ENCODE assay signal across 10 mouse cellular contexts in genomic region chr13:112835113-112835512, GRCm38 (mm10). TPM values are rescaled to one million over a fixed set of nuclear protein-coding genes. Genes with fewer than 3 reads are reported as not detected.
A peak's percentile ranks its signal among the peaks of the same experiment; 100 is the strongest.
DNase-seq lines count a peak whose midpoint lies in the region; ATAC-seq lines count a peak whose summit lies in the region.
"Had no signal": no experiment of that assay in that cellular context is flagged by ENCODE, and none has a peak within 500 bp of the region (broad histone marks: within the 10 kb centered on the region; RNA-seq: fewer than 3 reads in every experiment).

No protein-coding gene starts in this region.

- H3K4me3 ChIP-seq in hindbrain, embryonic 10.5 days = no peak overlapping the region
- H3K4me3 ChIP-seq in hindbrain, embryonic 12.5 days = no peak overlapping the region
- H3K4me3 ChIP-seq in heart, embryonic 16.5 days (ENCODE audit: low read length) = peak overlapping the region; percentile 10; the same call in 1 of the 2 replicates
- H3K4me3 ChIP-seq in midbrain, embryonic 10.5 days = peak overlapping the region; percentile 14; the same call in 1 of the 2 replicates
- H3K4me3 ChIP-seq: erythroblast, embryonic 14.5 days; myocyte had no signal

- no peaks in the 10 kb centered on the region for H3K9me3 ChIP-seq in hindbrain, embryonic 10.5 days
- H3K9me3 ChIP-seq in hindbrain, embryonic 12.5 days (replicated peaks) = no peaks in the 10 kb centered on the region
- H3K9me3 ChIP-seq in heart, embryonic 16.5 days (replicated peaks; ENCODE audit: control insufficient read depth, low read length) = no peaks in the 10 kb centered on the region
- H3K9me3 ChIP-seq in midbrain, embryonic 10.5 days (replicated peaks) = no peaks in the 10 kb centered on the region

- WGBS in hindbrain, embryonic 10.5 days = 25% methylated on average over 12 of the region's 12 CpGs
- 36% methylated on average over 12 of the region's 12 CpGs for WGBS in hindbrain, embryonic 12.5 days
- WGBS in heart, embryonic 16.5 days = 23% methylated on average over 12 of the region's 12 CpGs
- WGBS in midbrain, embryonic 10.5 days = 35% methylated on average over 12 of the region's 12 CpGs

- no peaks in the 10 kb centered on the region for H3K36me3 ChIP-seq in hindbrain, embryonic 10.5 days
- H3K36me3 ChIP-seq in hindbrain, embryonic 12.5 days = no peaks in the 10 kb centered on the region
- no peaks in the 10 kb centered on the region for H3K36me3 ChIP-seq in heart, embryonic 16.5 days (ENCODE audit: control insufficient read depth, insufficient read depth)
- H3K36me3 ChIP-seq in midbrain, embryonic 10.5 days = no peaks in the 10 kb centered on the region

- ATAC-seq in hindbrain, embryonic 12.5 days (ENCODE audit: low FRiP score) = no peak
- ATAC-seq in heart, embryonic 16.5 days (replicated peaks; ENCODE audit: extremely low read depth, insufficient read depth, low FRiP score) = peak; percentile 63

- H3K4me2 ChIP-seq in hindbrain, embryonic 12.5 days (replicated peaks) = no peak overlapping the region
- H3K4me2 ChIP-seq in heart, embryonic 16.5 days (ENCODE audit: low read depth, low read length) = peak overlapping the region; percentile 56

- H3K4me1 ChIP-seq in hindbrain, embryonic 10.5 days (replicated peaks) = peaks cover 20% of the 10 kb centered on the region
- H3K4me1 ChIP-seq in hindbrain, embryonic 12.5 days = peaks cover 13% of the 10 kb centered on the region
- H3K4me1 ChIP-seq in heart, embryonic 16.5 days (ENCODE audit: control insufficient read depth, insufficient read depth, low read length) = peaks cover 2% of the 10 kb centered on the region; the same call in 1 of the 2 replicates
- H3K4me1 ChIP-seq in midbrain, embryonic 10.5 days = peaks cover 13% of the 10 kb centered on the region

- DNase-seq in hindbrain, embryonic 10.5 days (ENCODE audit: low spot score) = peak; percentile 18
- peak; percentile 56 for DNase-seq in embryo, embryonic 10 days (ENCODE audit: low spot score)
- peak; percentile 31 for DNase-seq in midbrain, embryonic 10.5 days (ENCODE audit: low spot score)
- no peak for DNase-seq in left cerebral cortex, adult 9 months (ENCODE audit: low spot score in 2 of 2)
- DNase-seq in adipocyte (ENCODE audit: low spot score) = no peak
- no peak for DNase-seq in layer of hippocampus, adult 8-10 months (ENCODE audit: low spot score in 2 of 2)

- H3K9ac ChIP-seq in hindbrain, embryonic 12.5 days = no peak overlapping the region
- peak overlapping the region; percentile 64; the same call in 1 of the 2 replicates for H3K9ac ChIP-seq in heart, embryonic 16.5 days (ENCODE audit: low read length)

- H3K27me3 ChIP-seq in hindbrain, embryonic 10.5 days (ENCODE audit: insufficient read depth, poor library complexity, severe bottlenecking) = no peaks in the 10 kb centered on the region
- H3K27me3 ChIP-seq in hindbrain, embryonic 12.5 days = no peaks in the 10 kb centered on the region
- no peaks in the 10 kb centered on the region for H3K27me3 ChIP-seq in heart, embryonic 16.5 days (ENCODE audit: control insufficient read depth, insufficient read depth, low read length)
- H3K27me3 ChIP-seq in midbrain, embryonic 10.5 days (ENCODE audit: low read depth, poor library complexity, severe bottlenecking) = no peaks in the 10 kb centered on the region

- peak overlapping the region; percentile 13; the same call in 1 of the 2 replicates for H3K27ac ChIP-seq in hindbrain, embryonic 10.5 days
- no peak overlapping the region for H3K27ac ChIP-seq in hindbrain, embryonic 12.5 days
- H3K27ac ChIP-seq in heart, embryonic 16.5 days (ENCODE audit: low read length) = peak overlapping the region; percentile 37
- 0 out of 2 replicates have a peak overlapping the region, but pooled peaks have one; percentile 23 for H3K27ac ChIP-seq in midbrain, embryonic 10.5 days (replicated peaks)

RNA-seq across cellular contexts. Expression of gene Plpp1, which starts 34.5 kb away (rescaled TPM):
- 22.6 and 25.5 TPM in 2 replicates for polyA plus RNA-seq in hindbrain, embryonic 10.5 days (2016; fragmentation: Nextera tagmentation; extraction: Ambion mirVana)
- 31.5 and 37.6 TPM in 2 replicates for polyA plus RNA-seq in hindbrain, embryonic 12.5 days (2016; fragmentation: Nextera tagmentation; extraction: Ambion mirVana)
- 59.3 and 63.2 TPM in 2 replicates for polyA plus RNA-seq in heart, embryonic 16.5 days (2015; fragmentation: Nextera tagmentation; extraction: Ambion mirVana)
- 22.3 and 22.6 TPM in 2 replicates for polyA plus RNA-seq in midbrain, embryonic 10.5 days (2016; fragmentation: Nextera tagmentation; extraction: Ambion mirVana)
- total RNA-seq in layer of hippocampus, adult 8-10 months (2022) = 10 to 100 TPM; 26.0 to 29.0 (median 28.6) TPM

Comparison
In these comparisons a context has a peak if more than half of its experiments do, and no peak if none do; other contexts are left out.
1. DNase-seq: peak in hindbrain, embryonic 10.5 days (single experiment), embryo, embryonic 10 days (single experiment) and midbrain, embryonic 10.5 days (single experiment); none in left cerebral cortex, adult 9 months (0 of 2), adipocyte (single experiment) and layer of hippocampus, adult 8-10 months (0 of 2).
2. H3K4me3 ChIP-seq: peak in heart, embryonic 16.5 days (single experiment) and midbrain, embryonic 10.5 days (single experiment); none in hindbrain, embryonic 10.5 days (single experiment) and hindbrain, embryonic 12.5 days (single experiment).